ENCODE assay signal across 1 mouse cellular context in the genomic region with DNA sequence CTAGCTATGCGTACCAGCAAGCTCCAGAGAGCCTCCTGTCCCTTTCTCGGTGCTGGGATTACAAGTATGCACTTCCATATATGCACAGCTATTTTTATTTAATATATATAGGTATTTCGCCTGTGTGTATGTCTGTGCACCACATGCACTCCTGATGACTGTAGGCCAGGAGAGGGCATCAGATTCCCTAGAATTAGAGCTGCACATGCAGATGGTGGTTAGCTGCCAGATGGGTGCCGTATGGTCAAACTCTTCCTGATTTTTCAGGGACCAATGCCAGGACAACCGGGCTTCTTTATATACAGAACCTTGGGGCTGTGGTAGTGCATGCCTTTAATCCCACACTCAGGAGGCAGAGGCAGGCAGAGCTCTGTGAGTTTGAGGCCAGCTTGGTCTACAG.
TF ChIP-seq lines count a peak whose summit lies in the region.

No protein-coding gene starts in this region.

TF ChIP-seq in MEL, 35 proteins besides CTCF, POLR2A, EP300 and RAD21:
- TF ChIP-seq SMC3 (IDR thresholded peaks at IDR 0.05; ENCODE audit: low read depth, low read length) = peak; percentile 5; the same call in 1 of the 2 replicates
- TF ChIP-seq RCOR1 (IDR thresholded peaks at IDR 0.05; ENCODE audit: low read depth, low read length) = no peak
